Mouse (Mus musculus) brain, adult 10 weeks (tissue): ENCODE data around the gene Hmgb1. TPM values are rescaled to one million over a fixed set of nuclear protein-coding genes. Genes with fewer than 3 reads are reported as not detected.

Source experiments
- polyA plus RNA-seq: library from polyadenylated mRNA; stranded (reverse); fragments of 350-450 nt; fragmentation: Illumina TruSeq; extraction: RNeasy Lipid Tissue Mini Kit (QIAGEN cat#74804); gene quantifications from one replicate; pipeline ENCODE4 v1.2.3, GENCODE M21; 2015; ENCODE audit warnings: low read depth, low replicate concordance

Hmgb1 gene
- 397 TPM for polyA plus RNA-seq

GRCm38 (mm10) chr5:149184104-149184843 is at the start of gene Hmgb1, which contains the start of gene Uspl1:
Gene Hmgb1 (minus strand): TSS chr5:149184489.
Gene Uspl1 (plus strand): TSS chr5:149184350.

Other genes with a start within 250 kb of the Hmgb1 start
- 1.9 TPM for gene Gm42791, start 189.3 kb downstream of the Hmgb1 start, polyA plus RNA-seq
- gene Uspl1, start 139 bp downstream of the Hmgb1 start, polyA plus RNA-seq = 26.5 TPM
- 13.7 TPM for gene Alox5ap, start 80.3 kb upstream of the Hmgb1 start, polyA plus RNA-seq
- gene Medag, start 227.3 kb upstream of the Hmgb1 start, polyA plus RNA-seq = 28.4 TPM